Mouse (Mus musculus): ENCODE measurements around the gene Rp2. TPM values are rescaled to one million over a fixed set of nuclear protein-coding genes. Genes with fewer than 3 reads are reported as not detected.

Gene Rp2
- polyA plus RNA-seq, 1 experiment from 2014 or later = 19.7 TPM

Other genes starting within 250 kb of the Rp2 start
- 3.4 and 5.0 TPM in 2 replicates for gene Slc9a7, start 72.7 kb upstream of the Rp2 start, polyA plus RNA-seq (2016; fragmentation: Nextera tagmentation; extraction: Ambion mirVana)
- gene Jade3, start 61.2 kb downstream of the Rp2 start, polyA plus RNA-seq (2016; fragmentation: Nextera tagmentation; extraction: Ambion mirVana) = 8.0 and 8.3 TPM in 2 replicates
- gene Rgn, start 185.3 kb downstream of the Rp2 start, polyA plus RNA-seq (2016; fragmentation: Nextera tagmentation; extraction: Ambion mirVana) = 0.15 and 0.17 TPM in 2 replicates

Data from neural tube, embryonic 12.5 days (tissue).